Mouse (Mus musculus) thymus, postnatal 0 days (tissue): ENCODE results near the gene Mum1l1. TPM values are rescaled to one million over a fixed set of nuclear protein-coding genes. Genes with fewer than 3 reads are reported as not detected.
"Not testable (repeated sequence)": the region's sequence is repeated elsewhere in the genome, so short reads cannot be mapped to it uniquely, and the experiment has no call there.

Source experiments
- DNase-seq: peaks from one replicate; pipeline ENCODE4 v3.0.0-alpha.2; 2015; ENCODE audit warnings: low spot score
- polyA plus RNA-seq: library from polyadenylated mRNA; unstranded; fragments of >200 nt; fragmentation: Nextera tagmentation; extraction: Ambion mirVana; gene quantifications from 2 replicates; pipeline ENCODE4 v1.2.1, GENCODE M21; 2015

The Mum1l1 gene
- 2.5 and 3.1 TPM in 2 replicates for polyA plus RNA-seq

DNA sequence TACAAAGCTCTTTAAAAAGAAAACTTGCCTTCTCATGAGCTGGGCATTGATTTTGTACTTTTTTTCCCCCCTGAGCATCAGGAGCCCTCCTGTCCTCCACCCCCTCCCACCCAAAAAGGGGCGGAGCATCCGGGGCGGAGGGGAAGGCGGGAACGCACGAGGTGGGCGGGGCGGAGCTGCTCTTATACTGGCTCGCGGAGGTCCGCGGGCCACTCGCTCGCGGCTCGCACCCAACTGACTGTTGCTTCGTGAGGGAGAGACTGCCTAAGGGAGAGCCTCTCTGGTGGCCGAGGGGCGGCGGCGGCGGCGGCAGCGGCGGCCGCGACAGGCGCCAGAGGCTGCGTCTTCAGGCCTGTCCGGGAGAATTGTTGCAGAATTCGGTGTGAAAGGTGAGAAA lies at the start of gene Mum1l1:
Gene Mum1l1, plus strand, starts transcription at position 214 of the 397 bp plus-strand sequence.
- DNase-seq = peak; percentile 65

DNA sequence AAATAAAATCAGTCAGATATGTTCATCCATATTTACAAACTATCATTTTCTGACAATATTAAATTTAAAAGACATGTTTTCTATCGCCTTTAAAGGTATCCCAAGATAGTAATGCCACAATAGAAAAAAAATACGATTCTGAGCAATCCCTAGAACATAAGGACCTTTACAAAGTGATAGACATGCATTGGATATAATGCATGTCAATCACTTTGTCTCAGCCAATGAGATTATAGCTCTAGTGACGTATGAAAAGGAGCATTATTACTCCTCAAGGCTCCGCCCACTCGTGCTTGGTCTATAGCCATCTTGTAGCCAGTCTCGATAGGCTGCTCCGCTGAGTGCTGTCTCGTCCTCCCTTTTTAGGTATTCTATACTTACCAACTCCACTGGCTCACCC lies 30.9 kb upstream of the Mum1l1 start, which contains the start of gene 4933428M09Rik:
Gene 4933428M09Rik, plus strand, starts transcription at position 301 of the 400 bp plus-strand sequence.
- DNase-seq = no peak

DNA sequence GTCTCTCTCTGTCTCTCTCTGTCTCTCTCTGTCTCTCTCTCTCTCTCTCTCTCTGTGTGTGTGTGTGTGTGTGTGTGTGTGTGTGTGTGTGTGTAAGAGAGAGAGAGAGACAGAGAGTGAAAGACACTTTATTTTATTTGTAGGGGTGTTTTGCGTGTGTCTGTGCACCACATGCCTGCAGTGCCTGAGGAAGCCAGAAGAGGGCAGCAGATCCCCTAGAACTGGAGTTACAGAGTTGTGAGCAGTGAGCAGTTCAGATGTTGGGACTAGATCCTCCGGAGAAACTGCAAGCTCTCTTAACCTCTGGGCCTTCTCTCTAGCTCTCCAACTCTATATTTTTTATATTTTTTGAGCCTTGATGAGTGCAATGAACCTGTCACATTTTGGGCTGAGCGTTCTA lies 18.3 kb upstream of the Mum1l1 start:
- DNase-seq = not testable (repeated sequence)

DNA sequence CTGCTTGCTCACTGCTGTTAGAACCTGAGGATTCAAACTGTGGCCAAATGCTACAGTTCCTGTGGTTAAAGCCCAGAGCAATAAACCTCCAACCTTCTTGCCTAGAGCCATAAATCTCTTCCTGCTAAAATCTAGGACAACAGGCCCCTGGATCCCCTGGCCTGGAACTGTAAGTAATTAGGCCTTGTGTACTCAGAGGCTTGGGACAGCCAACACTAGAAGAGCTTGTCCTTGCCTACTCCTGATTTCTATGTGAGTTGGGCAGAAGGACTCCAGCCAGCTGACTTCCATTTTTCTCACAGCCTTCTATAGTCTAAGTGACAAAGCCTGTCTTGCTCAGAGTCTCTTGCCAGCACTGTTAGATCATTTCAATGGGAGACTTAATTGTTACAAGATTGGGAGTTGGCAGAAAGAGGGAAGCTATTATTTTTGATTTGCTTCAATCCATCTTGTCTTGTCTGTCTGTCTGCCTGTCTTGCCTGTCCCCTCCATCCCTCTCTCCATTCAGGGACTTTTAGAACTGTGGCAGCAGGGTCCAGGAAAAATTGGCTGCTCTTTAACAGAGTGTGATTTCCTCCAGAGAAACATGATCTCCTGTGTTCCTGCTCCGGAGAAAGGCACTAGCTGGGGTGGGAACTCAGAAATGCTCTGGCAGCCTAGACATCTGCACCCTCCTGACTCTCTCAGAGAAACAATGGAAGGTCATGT lies 15.1 kb upstream of the Mum1l1 start:
- no peak for DNase-seq

GRCm38 (mm10) chrX:139209191-139209828 lies 532 bp upstream of the Mum1l1 start:
- DNase-seq = not testable (repeated sequence)

GRCm38 (mm10) chrX:139214765-139215164 lies 4.9 kb downstream of the Mum1l1 start:
- DNase-seq = no peak

- DNase-seq = no peak
These were observed 6.6 kb downstream of the Mum1l1 start for GRCm38 (mm10) chrX:139216409-139216808.

- peak; percentile 51 for DNase-seq
These were observed 7.2 kb downstream of the Mum1l1 start for GRCm38 (mm10) chrX:139216991-139217593.

DNA sequence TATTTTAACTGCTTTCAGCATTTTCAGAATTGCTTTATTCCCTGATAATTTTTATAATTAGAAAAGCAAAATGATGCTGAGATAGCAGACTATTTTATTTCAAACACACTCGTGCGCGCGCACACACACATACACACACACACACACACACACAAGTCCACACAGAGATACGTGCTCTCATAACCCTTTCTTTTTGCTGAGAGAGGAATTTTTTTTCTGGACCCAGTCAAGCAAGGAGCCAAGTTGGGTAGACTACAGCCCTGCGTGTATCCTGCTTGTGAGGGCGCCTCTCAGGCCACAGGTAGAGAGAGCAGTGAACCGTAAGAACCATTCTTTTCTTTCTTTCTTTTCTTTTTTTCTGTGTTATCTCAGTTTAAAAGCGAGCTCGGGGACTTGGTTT lies 7.9 kb downstream of the Mum1l1 start:
- no peak for DNase-seq

DNA sequence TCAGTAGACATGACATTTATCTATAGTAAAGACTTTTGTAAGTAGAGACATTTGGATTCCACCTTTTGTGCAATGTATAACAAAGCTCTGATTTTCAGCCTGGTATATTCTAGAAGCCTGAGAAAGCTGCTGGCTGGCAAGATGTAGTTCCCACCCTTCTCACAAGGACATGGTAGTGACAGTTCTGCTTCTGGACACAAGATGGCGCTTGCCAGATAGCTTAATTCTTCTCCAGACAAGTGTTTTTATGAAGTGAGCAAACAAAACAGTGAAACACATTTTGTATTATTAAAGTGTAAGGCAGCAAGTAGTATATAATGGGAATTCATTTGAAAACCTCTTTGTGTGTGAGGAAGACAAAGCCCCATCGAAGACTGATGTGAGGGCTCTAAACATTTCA lies 9.2 kb downstream of the Mum1l1 start:
- DNase-seq = peak; percentile 62

GRCm38 (mm10) chrX:139220830-139221229 lies 11.0 kb downstream of the Mum1l1 start:
- DNase-seq = no peak

- no peak for DNase-seq
These were observed 12.1 kb downstream of the Mum1l1 start for GRCm38 (mm10) chrX:139221893-139222292.

DNA sequence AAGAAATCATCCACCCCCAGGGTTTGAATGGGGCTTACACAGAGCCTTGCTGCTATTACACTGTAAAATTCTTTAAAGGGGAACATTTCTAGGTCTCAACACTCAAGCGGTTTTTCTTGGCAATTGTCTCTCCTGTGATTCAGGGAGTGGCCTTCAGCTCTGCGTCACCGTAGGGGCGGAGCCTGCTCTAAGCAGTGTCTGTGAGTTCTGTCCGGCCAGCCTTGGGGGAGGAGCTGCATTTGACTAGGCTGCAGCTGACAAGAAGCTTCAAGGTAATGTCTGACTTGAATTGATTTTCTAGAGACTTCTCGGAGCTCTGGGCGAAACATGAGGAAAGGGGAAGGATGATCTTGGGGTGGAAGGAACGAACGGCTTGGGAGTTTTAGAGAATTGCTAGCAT lies 21.3 kb downstream of the Mum1l1 start:
- DNase-seq = peak; percentile 15

- no peak for DNase-seq
These were observed 37.5 kb downstream of the Mum1l1 start for GRCm38 (mm10) chrX:139247294-139247693.

DNA sequence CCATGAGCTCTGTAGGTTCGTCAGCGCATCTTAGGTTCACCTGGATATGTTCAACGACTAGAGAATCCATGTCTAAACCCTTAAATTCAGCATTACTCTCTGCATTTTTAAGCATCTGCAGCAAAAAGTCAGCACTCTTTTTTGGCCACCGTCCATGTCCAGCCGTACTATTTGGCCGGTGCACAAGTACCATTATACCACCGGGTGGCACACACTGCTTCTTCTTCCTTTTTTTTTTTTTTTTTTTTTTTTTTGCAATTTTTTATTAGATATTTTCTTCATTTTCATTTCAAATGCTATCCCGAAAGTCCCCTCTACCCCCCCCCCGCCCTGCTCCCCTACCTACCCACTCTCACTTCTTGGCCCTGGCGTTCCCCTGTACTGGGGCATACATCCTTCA lies 47.2 kb downstream of the Mum1l1 start:
- DNase-seq = no peak

DNA sequence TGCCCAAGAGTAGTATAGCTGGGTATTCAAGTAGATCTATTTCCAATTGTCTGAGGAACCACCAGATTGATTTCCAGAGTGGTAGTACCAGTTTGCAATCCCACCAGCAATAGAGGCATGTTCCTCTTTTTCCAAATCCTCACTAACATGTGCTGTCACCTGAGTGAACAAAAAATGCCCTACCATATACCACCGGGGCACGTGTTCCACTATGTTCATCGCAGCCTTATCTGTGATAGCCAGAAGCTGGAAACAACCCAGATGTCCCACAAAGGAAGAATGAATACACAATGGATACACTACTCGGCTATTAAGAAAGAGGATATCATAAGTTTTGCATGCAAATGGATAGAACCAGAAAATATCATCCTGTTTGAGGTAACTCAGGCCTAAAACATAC lies 72.1 kb downstream of the Mum1l1 start:
- DNase-seq = no peak

Other genes with a start within 250 kb of the Mum1l1 start
- 0.53 and 0.74 TPM in 2 replicates for gene Serpina7, start 124.8 kb upstream of the Mum1l1 start, polyA plus RNA-seq
- gene 4930513O06Rik, start 123.8 kb upstream of the Mum1l1 start, polyA plus RNA-seq = not detected in 2 replicates
- not detected in 2 replicates for gene 4933428M09Rik, start 30.8 kb upstream of the Mum1l1 start, polyA plus RNA-seq
- gene Trap1a, start 123.6 kb downstream of the Mum1l1 start, polyA plus RNA-seq = not detected in 2 replicates